Mouse (Mus musculus) layer of hippocampus, adult 18-20 months (tissue): ENCODE data around the gene Ifnar2. TPM values are rescaled to one million over a fixed set of nuclear protein-coding genes. Genes with fewer than 3 reads are reported as not detected.

ENCODE experiments used
- DNase-seq, 2 experiments: peaks; one replicate each; pipeline ENCODE4 v3.0.0; 2022; ENCODE audit warnings: low spot score in 2 of 2
- total RNA-seq, 2 experiments: library from RNA; stranded (reverse); gene quantifications; 2 replicates each; pipeline ENCODE4 v1.2.3; 2021

The Ifnar2 gene
- total RNA-seq, 2 experiments from 2014 or later: 22.8 to 25.9 TPM

DNA sequence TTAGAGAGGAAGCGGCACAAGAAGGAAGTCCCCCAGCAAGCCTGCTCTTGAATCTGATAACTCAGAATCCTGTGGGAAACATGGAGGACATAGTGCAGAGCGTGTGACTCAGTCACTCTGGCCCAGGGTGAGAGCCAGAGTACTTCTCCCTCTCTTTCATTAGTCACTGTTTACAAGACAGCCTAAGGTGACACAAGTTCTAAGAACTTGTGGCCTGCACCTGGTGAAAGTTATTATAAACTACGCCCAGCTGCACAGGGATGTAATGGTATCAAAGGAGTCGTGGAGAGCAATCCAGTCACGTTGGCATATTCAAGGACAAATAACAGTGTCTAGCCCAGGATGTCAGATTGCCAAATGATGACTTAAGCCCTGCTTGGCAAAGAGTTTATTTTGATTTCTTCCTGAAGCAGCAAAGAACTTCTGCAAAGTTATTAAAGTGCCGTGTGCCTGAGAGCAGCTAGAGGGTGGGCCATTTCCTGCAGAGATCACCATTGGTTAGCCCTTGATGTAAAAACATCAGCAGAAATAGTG, 79.8 kb downstream of the Ifnar2 start:
- DNase-seq: no peak

Other genes starting within 250 kb of the Ifnar2 start
- gene Olig2, start 147.3 kb upstream of the Ifnar2 start, total RNA-seq: 10 to 100 TPM; 23.1 to 25.2 TPM
- 100 to 1,000 TPM in 1 of 2 experiments, 10 to 100 TPM in 1; 100.0 to 102 TPM for gene Olig1, start 103.0 kb upstream of the Ifnar2 start, total RNA-seq
- not detected for gene Gm21970, start 18.9 kb downstream of the Ifnar2 start, total RNA-seq
- gene Il10rb, start 33.4 kb downstream of the Ifnar2 start, total RNA-seq: 1 to 10 TPM; 7.8 to 9.5 TPM
- gene Ifnar1, start 112.5 kb downstream of the Ifnar2 start, total RNA-seq: 10 to 100 TPM; 40.9 to 44.4 TPM
- 10 to 100 TPM; 50.9 to 53.1 TPM for gene Ifngr2, start 174.3 kb downstream of the Ifnar2 start, total RNA-seq
- gene Tmem50b, start 225.0 kb downstream of the Ifnar2 start, total RNA-seq: 100 to 1,000 TPM; 104 to 112 TPM
- 10 to 100 TPM in 1 of 2 experiments, 1 to 10 TPM in 1; 9.7 to 11.3 TPM for gene Dnajc28, start 246.2 kb downstream of the Ifnar2 start, total RNA-seq